Comparison of ENCODE assay signal across 8 mouse cellular contexts in the genomic region with DNA sequence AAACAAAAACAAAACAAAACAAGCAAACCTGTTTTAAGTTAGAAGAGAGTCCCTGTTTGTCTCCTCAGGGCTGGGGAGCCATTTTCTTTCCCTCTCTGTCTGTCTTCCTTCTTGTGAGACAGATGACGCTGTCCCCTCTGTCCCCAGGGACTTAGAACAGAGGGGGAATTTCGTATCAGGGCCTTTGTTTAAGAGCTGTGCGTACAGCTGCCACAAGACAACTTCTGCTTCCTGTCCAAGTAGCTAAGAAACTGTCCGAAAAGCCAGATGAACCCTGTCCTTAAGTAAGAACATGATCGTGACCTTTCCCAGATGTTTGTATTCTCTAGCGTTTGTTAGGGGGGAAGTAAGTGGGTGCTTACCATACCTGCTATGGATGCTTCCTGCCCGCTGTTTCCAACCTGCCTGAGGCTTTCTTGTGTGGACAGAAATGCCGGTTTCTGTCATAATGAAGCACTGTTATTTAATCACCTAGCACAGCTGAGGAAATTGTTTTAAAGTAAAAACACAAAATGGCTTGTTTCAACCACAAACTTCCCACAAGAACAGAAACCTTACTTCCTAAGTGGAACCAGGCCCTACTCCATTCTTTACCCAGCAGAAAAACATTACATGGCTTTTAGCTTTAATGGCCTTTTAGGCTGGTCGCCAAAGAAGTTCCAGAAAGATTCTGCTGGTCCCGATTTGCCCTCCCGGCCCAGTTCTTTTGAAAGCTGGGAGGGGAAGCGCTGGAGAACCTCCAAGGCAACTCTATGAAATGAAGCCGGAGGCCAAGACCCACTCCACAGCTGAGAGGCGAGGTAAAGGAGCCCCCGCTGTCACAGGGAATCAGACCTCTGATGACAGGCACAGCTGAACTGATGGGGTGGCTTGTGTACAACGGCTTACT.
A peak's percentile ranks its signal among the peaks of the same experiment; 100 is the strongest.
DNase-seq lines count a peak whose midpoint lies in the region; ATAC-seq lines count a peak whose summit lies in the region.

No protein-coding gene starts in this region.

- H3K9ac ChIP-seq in forebrain, embryonic 14.5 days (ENCODE audit: low read length) = no peak overlapping the region
- H3K9ac ChIP-seq in forebrain, embryonic 15.5 days (replicated peaks) = no peak overlapping the region
- no peak overlapping the region for H3K9ac ChIP-seq in heart, embryonic 12.5 days
- no peak overlapping the region for H3K9ac ChIP-seq in limb, embryonic 11.5 days (ENCODE audit: low read length)

- H3K4me1 ChIP-seq in forebrain, embryonic 14.5 days (ENCODE audit: control insufficient read depth, insufficient read depth, low read length) = no peaks in the 10 kb centered on the region
- H3K4me1 ChIP-seq in forebrain, embryonic 15.5 days = peaks cover 4% of the 10 kb centered on the region; the same call in 1 of the 2 replicates
- H3K4me1 ChIP-seq in heart, embryonic 12.5 days (replicated peaks) = peaks cover 13% of the 10 kb centered on the region; the same call in 1 of the 2 replicates
- 0 out of 2 replicates have a peak, but pooled peaks cover 2% of the 10 kb centered on the region for H3K4me1 ChIP-seq in limb, embryonic 11.5 days (ENCODE audit: control insufficient read depth, insufficient read depth, low read length)

- H3K9me3 ChIP-seq in forebrain, embryonic 14.5 days (replicated peaks; ENCODE audit: control insufficient read depth, low read length) = no peaks in the 10 kb centered on the region
- H3K9me3 ChIP-seq in forebrain, embryonic 15.5 days = no peaks in the 10 kb centered on the region
- H3K9me3 ChIP-seq in heart, embryonic 12.5 days (replicated peaks) = peaks cover 2% of the 10 kb centered on the region; the same call in 1 of the 2 replicates
- H3K9me3 ChIP-seq in limb, embryonic 11.5 days (ENCODE audit: control insufficient read depth, low read length) = no peaks in the 10 kb centered on the region

- 61% methylated on average over 16 of the region's 16 CpGs for WGBS in forebrain, embryonic 14.5 days
- 56% methylated on average over 16 of the region's 16 CpGs for WGBS in forebrain, embryonic 15.5 days
- 54% methylated on average over 16 of the region's 16 CpGs for WGBS in heart, embryonic 12.5 days
- 40% methylated on average over 16 of the region's 16 CpGs for WGBS in limb, embryonic 11.5 days

- H3K4me2 ChIP-seq in forebrain, embryonic 14.5 days (ENCODE audit: low read length) = no peak overlapping the region
- H3K4me2 ChIP-seq in forebrain, embryonic 15.5 days (replicated peaks) = no peak overlapping the region
- H3K4me2 ChIP-seq in heart, embryonic 12.5 days = no peak overlapping the region
- no peak overlapping the region for H3K4me2 ChIP-seq in limb, embryonic 11.5 days (ENCODE audit: low read depth, severe bottlenecking)

- no peaks in the 10 kb centered on the region for H3K36me3 ChIP-seq in forebrain, embryonic 14.5 days (ENCODE audit: control insufficient read depth, insufficient read depth, low read length)
- H3K36me3 ChIP-seq in forebrain, embryonic 15.5 days = no peaks in the 10 kb centered on the region
- H3K36me3 ChIP-seq in heart, embryonic 12.5 days = no peaks in the 10 kb centered on the region
- H3K36me3 ChIP-seq in limb, embryonic 11.5 days (ENCODE audit: control insufficient read depth, insufficient read depth, low read length) = no peaks in the 10 kb centered on the region

- peak; percentile 15 for DNase-seq in forebrain, embryonic 14.5 days (ENCODE audit: low spot score)
- DNase-seq in B cell, adult 2 months = peak; percentile 62 to 72
- DNase-seq in limb, embryonic 11.5 days (ENCODE audit: low spot score) = peak; percentile 41
- no peak for DNase-seq in frontal cortex, postnatal 10 days (ENCODE audit: low spot score in 2 of 2)
- no peak for DNase-seq in thymus, adult 18-20 months
- DNase-seq in layer of hippocampus, adult 8-10 months (ENCODE audit: low spot score in 2 of 2) = no peak

- H3K27me3 ChIP-seq in forebrain, embryonic 14.5 days (replicated peaks; ENCODE audit: control insufficient read depth, insufficient read depth, low read length) = no peaks in the 10 kb centered on the region
- no peaks in the 10 kb centered on the region for H3K27me3 ChIP-seq in forebrain, embryonic 15.5 days
- no peaks in the 10 kb centered on the region for H3K27me3 ChIP-seq in heart, embryonic 12.5 days (replicated peaks)
- no peaks in the 10 kb centered on the region for H3K27me3 ChIP-seq in limb, embryonic 11.5 days (ENCODE audit: control insufficient read depth, insufficient read depth, low read length)

- no peak overlapping the region for H3K4me3 ChIP-seq in forebrain, embryonic 14.5 days (ENCODE audit: low read depth, low read length)
- H3K4me3 ChIP-seq in forebrain, embryonic 15.5 days = no peak overlapping the region
- no peak overlapping the region for H3K4me3 ChIP-seq in heart, embryonic 12.5 days
- no peak overlapping the region for H3K4me3 ChIP-seq in limb, embryonic 11.5 days (ENCODE audit: low read depth, low read length)

- no peak overlapping the region for H3K27ac ChIP-seq in forebrain, embryonic 14.5 days (ENCODE audit: low read depth, low read length)
- H3K27ac ChIP-seq in forebrain, embryonic 15.5 days (replicated peaks) = no peak overlapping the region
- peak overlapping the region; percentile 35 for H3K27ac ChIP-seq in heart, embryonic 12.5 days (ENCODE audit: poor library complexity, severe bottlenecking)
- H3K27ac ChIP-seq in limb, embryonic 11.5 days (replicated peaks; ENCODE audit: low read depth, low read length) = peak overlapping the region; percentile 53; the same call in 1 of the 2 replicates

- no peak for ATAC-seq in forebrain, embryonic 14.5 days
- no peak for ATAC-seq in forebrain, embryonic 15.5 days (replicated peaks)
- no peak for ATAC-seq in heart, embryonic 12.5 days (ENCODE audit: insufficient number of reproducible peaks, low FRiP score)
- no peak for ATAC-seq in limb, embryonic 11.5 days (ENCODE audit: insufficient number of reproducible peaks, low FRiP score, low TSS enrichment, low read depth)

Comparison
In these comparisons a context has a peak if more than half of its experiments do, and no peak if none do; other contexts are left out.
1. DNase-seq: peak in forebrain, embryonic 14.5 days (single experiment), B cell, adult 2 months (2 of 2) and limb, embryonic 11.5 days (single experiment); none in frontal cortex, postnatal 10 days (0 of 2), thymus, adult 18-20 months (0 of 2) and layer of hippocampus, adult 8-10 months (0 of 2).
2. H3K27ac ChIP-seq: peak in heart, embryonic 12.5 days (single experiment) and limb, embryonic 11.5 days (single experiment); none in forebrain, embryonic 14.5 days (single experiment) and forebrain, embryonic 15.5 days (single experiment).